Comparison of ENCODE assay signal across 20 mouse cellular contexts in genomic region chr17:17492116-17492515, GRCm38 (mm10).
DNase-seq lines count a peak whose midpoint lies in the region; ATAC-seq lines count a peak whose summit lies in the region.
"Had no signal": no experiment of that assay in that cellular context is flagged by ENCODE, and none has a peak within 500 bp of the region (broad histone marks: within the 10 kb centered on the region; RNA-seq: fewer than 3 reads in every experiment).

No protein-coding gene starts in this region.

- WGBS in forebrain, embryonic 10.5 days = 93% methylated on average over 8 of the region's 8 CpGs
- 93% methylated on average over 8 of the region's 8 CpGs for WGBS in forebrain, embryonic 14.5 days
- 66% methylated on average over 8 of the region's 8 CpGs for WGBS in kidney, embryonic 16.5 days
- WGBS in embryonic facial prominence, embryonic 11.5 days = 70% methylated on average over 8 of the region's 8 CpGs
- WGBS in limb, embryonic 12.5 days = 54% methylated on average over 8 of the region's 8 CpGs

- no peaks in the 10 kb centered on the region for H3K27me3 ChIP-seq in forebrain, embryonic 10.5 days (ENCODE audit: poor library complexity, severe bottlenecking)
- H3K27me3 ChIP-seq in forebrain, embryonic 14.5 days (replicated peaks; ENCODE audit: control insufficient read depth, insufficient read depth, low read length) = no peaks in the 10 kb centered on the region
- no peaks in the 10 kb centered on the region for H3K27me3 ChIP-seq in kidney, embryonic 16.5 days (ENCODE audit: insufficient read depth, low read length)
- no peaks in the 10 kb centered on the region for H3K27me3 ChIP-seq in embryonic facial prominence, embryonic 11.5 days (ENCODE audit: control insufficient read depth, insufficient read depth, low read length)
- no peaks in the 10 kb centered on the region for H3K27me3 ChIP-seq in limb, embryonic 12.5 days
- H3K27me3 ChIP-seq: embryonic facial prominence, embryonic 15.5 days; hindbrain, embryonic 15.5 days; liver, embryonic 12.5 days; lung, embryonic 15.5 days; stomach, embryonic 15.5 days had no signal

- H3K27ac ChIP-seq in forebrain, embryonic 10.5 days = peak overlapping the region; percentile 74
- H3K27ac ChIP-seq in forebrain, embryonic 14.5 days (ENCODE audit: low read depth, low read length) = no peak overlapping the region
- H3K27ac ChIP-seq in kidney, embryonic 16.5 days (ENCODE audit: low read length) = peak overlapping the region; percentile 62; the same call in 1 of the 2 replicates
- H3K27ac ChIP-seq in embryonic facial prominence, embryonic 11.5 days (replicated peaks; ENCODE audit: low read depth, low read length) = peak overlapping the region; percentile 84
- H3K27ac ChIP-seq in limb, embryonic 12.5 days = peak overlapping the region; percentile 90
- H3K27ac ChIP-seq: hindbrain, embryonic 15.5 days; liver, embryonic 12.5 days; lung, embryonic 15.5 days; macrophage; midbrain, embryonic 10.5 days; stomach, embryonic 15.5 days had no signal

- H3K9ac ChIP-seq in forebrain, embryonic 14.5 days (ENCODE audit: low read length) = no peak overlapping the region
- no peak overlapping the region for H3K9ac ChIP-seq in kidney, embryonic 16.5 days (replicated peaks; ENCODE audit: low read length)
- H3K9ac ChIP-seq in embryonic facial prominence, embryonic 11.5 days (replicated peaks; ENCODE audit: low read length) = no peak overlapping the region
- H3K9ac ChIP-seq in limb, embryonic 12.5 days (replicated peaks) = no peak overlapping the region
- H3K9ac ChIP-seq: embryonic facial prominence, embryonic 15.5 days; hindbrain, embryonic 15.5 days; liver, embryonic 12.5 days; lung, embryonic 15.5 days; stomach, embryonic 15.5 days had no signal

- no peaks in the 10 kb centered on the region for H3K9me3 ChIP-seq in forebrain, embryonic 10.5 days
- H3K9me3 ChIP-seq in forebrain, embryonic 14.5 days (replicated peaks; ENCODE audit: control insufficient read depth, low read length) = no peaks in the 10 kb centered on the region
- no peaks in the 10 kb centered on the region for H3K9me3 ChIP-seq in kidney, embryonic 16.5 days (ENCODE audit: low read length)
- H3K9me3 ChIP-seq in embryonic facial prominence, embryonic 11.5 days (replicated peaks; ENCODE audit: control insufficient read depth, low read length) = no peaks in the 10 kb centered on the region
- no peaks in the 10 kb centered on the region for H3K9me3 ChIP-seq in limb, embryonic 12.5 days
- H3K9me3 ChIP-seq: embryonic facial prominence, embryonic 15.5 days; hindbrain, embryonic 15.5 days; liver, embryonic 12.5 days; lung, embryonic 15.5 days; midbrain, embryonic 10.5 days; stomach, embryonic 15.5 days had no signal

- H3K4me2 ChIP-seq in forebrain, embryonic 14.5 days (ENCODE audit: low read length) = no peak overlapping the region
- 0 out of 2 replicates have a peak overlapping the region, but pooled peaks have one; percentile 38 for H3K4me2 ChIP-seq in kidney, embryonic 16.5 days (replicated peaks; ENCODE audit: low read depth, low read length)
- H3K4me2 ChIP-seq in embryonic facial prominence, embryonic 11.5 days (ENCODE audit: low read depth, low read length) = no peak overlapping the region
- peak overlapping the region; percentile 47; the same call in 1 of the 2 replicates for H3K4me2 ChIP-seq in limb, embryonic 12.5 days
- H3K4me2 ChIP-seq: heart, embryonic 11.5 days; hindbrain, embryonic 15.5 days; liver, embryonic 12.5 days; lung, embryonic 15.5 days had no signal

- ATAC-seq in forebrain, embryonic 14.5 days = no peak
- ATAC-seq in kidney, embryonic 16.5 days (ENCODE audit: low FRiP score, low TSS enrichment) = no peak
- ATAC-seq in embryonic facial prominence, embryonic 11.5 days (replicated peaks; ENCODE audit: insufficient number of reproducible peaks, low FRiP score, low TSS enrichment, low read depth) = no peak
- no peak for ATAC-seq in limb, embryonic 12.5 days (ENCODE audit: insufficient number of reproducible peaks, insufficient read depth, low FRiP score, low TSS enrichment, low read depth)
- no peak for ATAC-seq in frontal cortex, adult (ENCODE audit: low TSS enrichment)
- ATAC-seq: liver, embryonic 12.5 days had no signal

- H3K36me3 ChIP-seq in forebrain, embryonic 10.5 days (replicated peaks) = no peaks in the 10 kb centered on the region
- H3K36me3 ChIP-seq in forebrain, embryonic 14.5 days (ENCODE audit: control insufficient read depth, insufficient read depth, low read length) = no peaks in the 10 kb centered on the region
- H3K36me3 ChIP-seq in kidney, embryonic 16.5 days (ENCODE audit: insufficient read depth, low read length) = no peaks in the 10 kb centered on the region
- H3K36me3 ChIP-seq in embryonic facial prominence, embryonic 11.5 days (replicated peaks; ENCODE audit: control insufficient read depth, insufficient read depth, low read depth, low read length) = no peaks in the 10 kb centered on the region
- no peaks in the 10 kb centered on the region for H3K36me3 ChIP-seq in limb, embryonic 12.5 days
- H3K36me3 ChIP-seq: embryonic facial prominence, embryonic 15.5 days; hindbrain, embryonic 15.5 days; liver, embryonic 12.5 days; lung, embryonic 15.5 days; midbrain, embryonic 10.5 days; stomach, embryonic 15.5 days had no signal

- H3K4me3 ChIP-seq in forebrain, embryonic 10.5 days = no peak overlapping the region
- no peak overlapping the region for H3K4me3 ChIP-seq in forebrain, embryonic 14.5 days (ENCODE audit: low read depth, low read length)
- no peak overlapping the region for H3K4me3 ChIP-seq in kidney, embryonic 16.5 days (ENCODE audit: low read length)
- no peak overlapping the region for H3K4me3 ChIP-seq in embryonic facial prominence, embryonic 11.5 days (ENCODE audit: low read depth, low read length)
- no peak overlapping the region for H3K4me3 ChIP-seq in limb, embryonic 12.5 days (replicated peaks)
- H3K4me3 ChIP-seq: embryonic facial prominence, embryonic 15.5 days; hindbrain, embryonic 15.5 days; liver, embryonic 12.5 days; lung, embryonic 15.5 days; midbrain, embryonic 10.5 days; stomach, embryonic 15.5 days had no signal

- H3K4me1 ChIP-seq in forebrain, embryonic 10.5 days = 0 out of 2 replicates have a peak, but pooled peaks cover 4% of the 10 kb centered on the region
- H3K4me1 ChIP-seq in forebrain, embryonic 14.5 days (ENCODE audit: control insufficient read depth, insufficient read depth, low read length) = no peaks in the 10 kb centered on the region
- H3K4me1 ChIP-seq in kidney, embryonic 16.5 days (ENCODE audit: insufficient read depth, low read length) = peaks cover 10% of the 10 kb centered on the region; the same call in 1 of the 2 replicates
- no peaks in the 10 kb centered on the region for H3K4me1 ChIP-seq in embryonic facial prominence, embryonic 11.5 days (ENCODE audit: control insufficient read depth, insufficient read depth, low read length)
- H3K4me1 ChIP-seq in limb, embryonic 12.5 days (replicated peaks) = peaks cover 31% of the 10 kb centered on the region
- H3K4me1 ChIP-seq: embryonic facial prominence, embryonic 15.5 days; hindbrain, embryonic 15.5 days; liver, embryonic 12.5 days; lung, embryonic 15.5 days; midbrain, embryonic 10.5 days had no signal

- DNase-seq in forebrain, embryonic 10.5 days (ENCODE audit: extremely low spot score, low spot score) = no peak
- no peak for DNase-seq in forebrain, embryonic 14.5 days (ENCODE audit: low spot score)
- no peak for DNase-seq in kidney, postnatal 14 days
- peak; percentile 19 for DNase-seq in embryonic facial prominence, embryonic 11.5 days (ENCODE audit: low spot score)
- no peak for DNase-seq in thymus, postnatal 36 days
- DNase-seq: cerebellum, adult 9-10 months; heart, postnatal 10 days; retina, postnatal 1 day; thymus, adult 2 months had no signal

Comparison
In these comparisons a context has a peak if more than half of its experiments do, and no peak if none do; other contexts are left out.
1. H3K4me2 ChIP-seq: peak in kidney, embryonic 16.5 days (single experiment) and limb, embryonic 12.5 days (single experiment); none in forebrain, embryonic 14.5 days (single experiment) and embryonic facial prominence, embryonic 11.5 days (single experiment).